Mouse (Mus musculus): ENCODE results near the gene Olfr1311. TPM values are rescaled to one million over a fixed set of nuclear protein-coding genes. Genes with fewer than 3 reads are reported as not detected.
"Not testable (repeated sequence)": the region's sequence is repeated elsewhere in the genome, so short reads cannot be mapped to it uniquely, and the experiment has no call there.

Olfr1311 gene
- total RNA-seq (2021), result not detected

DNA sequence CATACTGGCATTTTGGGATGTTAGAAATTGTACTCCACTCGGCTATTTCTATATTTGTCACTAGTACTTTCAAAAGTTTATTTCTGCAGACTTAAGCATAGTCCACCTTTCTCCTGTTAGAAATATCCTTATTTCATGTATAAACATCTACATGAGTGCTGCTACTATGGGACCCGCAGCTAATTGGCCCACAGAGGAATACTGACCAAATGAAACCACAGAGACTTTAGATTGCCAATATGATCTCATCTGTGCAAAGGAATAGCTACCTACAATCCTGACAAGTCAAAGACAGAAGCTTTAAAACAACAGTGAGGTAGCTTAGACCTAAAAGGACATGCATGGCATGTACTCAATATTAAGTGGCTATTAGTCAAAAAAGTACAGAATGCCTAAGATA, at the start of gene Olfr1311:
Olfr1311 (minus strand) TSS at position 101 of the 400 bp plus-strand sequence.
- DNase-seq, result no peak
- intact Hi-C loops (cut with DNase I), result no loop called here

DNA sequence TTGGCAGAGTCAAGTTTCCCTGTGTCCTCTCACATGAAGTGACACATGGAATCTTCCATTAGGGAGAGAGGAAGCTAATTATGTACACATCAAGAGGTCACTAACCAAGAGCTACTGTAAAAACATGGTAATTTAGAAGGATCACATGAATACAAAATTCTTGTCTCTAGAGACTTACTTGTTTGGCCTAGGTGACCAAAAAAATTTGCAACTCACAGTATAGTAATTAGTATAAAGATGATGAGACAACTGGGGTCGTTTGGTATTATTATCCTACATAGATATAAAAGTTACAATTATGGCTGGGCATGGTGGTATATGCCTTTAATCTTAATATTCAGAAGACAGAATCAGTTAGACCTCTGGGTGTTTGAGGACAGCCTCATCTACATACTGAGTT, 25.9 kb upstream of the Olfr1311 start, which contains the start of gene Olfr1312:
Olfr1312 (minus strand) TSS at position 101 of the 400 bp plus-strand sequence.
- intact Hi-C loops (cut with DNase I), result no loop called here
- no peak for DNase-seq

DNA sequence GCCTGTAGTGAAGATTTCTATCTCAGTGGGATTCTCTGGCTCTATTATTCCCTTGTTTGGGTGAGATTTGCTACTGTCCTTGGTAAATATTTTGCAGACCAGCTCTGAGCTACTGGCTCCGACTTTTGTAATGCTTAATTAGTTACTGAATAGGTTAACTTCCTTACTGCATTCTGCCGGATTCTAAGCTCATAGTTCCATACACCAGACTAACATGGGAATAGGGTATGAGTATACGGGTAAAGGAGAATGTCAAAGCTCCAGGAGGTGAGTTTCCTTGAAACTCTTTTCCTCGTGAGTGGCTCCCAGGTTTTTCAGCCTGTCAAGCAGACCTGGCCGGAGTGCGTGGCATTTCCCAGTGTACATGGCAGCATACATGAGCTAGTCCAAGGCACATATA, 2.8 kb upstream of the Olfr1311 start:
- intact Hi-C loops (cut with DNase I); DNase-seq: not testable (repeated sequence)

DNA sequence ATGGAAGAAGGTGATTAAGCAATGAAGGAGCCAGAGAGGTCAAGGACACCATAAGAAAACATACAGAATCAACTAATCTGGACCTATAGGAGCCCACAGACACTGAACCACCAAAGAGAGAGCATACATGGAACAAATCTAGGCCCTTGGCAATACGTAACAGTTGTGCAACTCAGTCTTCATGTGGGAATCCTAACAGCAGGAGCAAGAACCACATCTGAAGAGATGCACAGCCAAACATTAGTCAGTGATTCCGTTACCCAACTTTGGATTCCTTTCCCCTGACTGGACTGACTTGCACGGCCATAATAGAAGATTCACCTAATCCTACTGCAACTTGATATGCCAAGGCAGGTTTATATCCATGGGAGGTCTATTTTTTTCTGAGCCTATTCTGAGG, 9.3 kb downstream of the Olfr1311 start:
- intact Hi-C loops (cut with DNase I), result no loop called here
- no peak for DNase-seq

DNA sequence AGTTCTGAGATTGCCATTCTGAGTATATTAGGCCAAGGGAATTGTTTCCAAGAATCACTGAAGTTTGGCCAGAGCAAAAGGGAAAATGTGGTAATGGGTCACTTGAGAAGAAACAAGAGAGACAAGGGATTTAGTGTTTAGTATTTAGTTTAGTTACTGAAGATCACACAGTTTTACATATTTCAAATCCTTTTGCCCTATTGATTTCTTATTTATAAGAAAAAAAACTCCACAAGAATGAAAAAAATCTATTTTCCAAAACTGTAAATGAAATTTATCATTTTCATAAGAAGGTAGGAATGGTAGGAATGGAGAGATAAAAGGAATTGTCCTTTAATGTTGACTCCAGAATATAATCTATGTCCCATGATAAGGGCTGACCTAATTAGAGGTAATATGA, 11.6 kb downstream of the Olfr1311 start, which contains the start of gene Olfr1310:
Olfr1310 (minus strand) TSS at position 101 of the 400 bp plus-strand sequence.
- DNase-seq, result no peak
- intact Hi-C loops (cut with DNase I), result no loop called here

DNA sequence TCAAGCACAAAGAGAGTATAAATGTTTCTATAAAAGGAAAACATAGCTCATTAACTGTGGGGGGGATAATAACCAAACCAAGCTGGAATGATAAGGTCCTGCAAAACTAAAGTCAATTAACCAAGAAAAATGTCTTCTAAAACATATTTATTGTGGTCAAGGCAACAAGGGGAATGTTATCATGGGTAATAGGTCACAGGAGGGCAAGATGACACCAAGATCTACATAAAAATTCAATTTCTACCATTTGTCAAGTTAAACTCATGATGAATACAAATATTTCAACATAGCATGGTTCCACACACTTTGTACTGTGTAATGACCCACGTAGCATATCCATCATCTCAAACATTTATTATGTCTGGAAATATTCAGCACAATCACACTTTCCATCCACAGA, 34.0 kb downstream of the Olfr1311 start, which contains the start of gene Olfr1309:
Olfr1309 (minus strand) TSS at position 101 of the 400 bp plus-strand sequence.
- DNase-seq, result no peak
- intact Hi-C loops (cut with DNase I), result no loop called here

Other genes with a start within 250 kb of the Olfr1311 start
- not detected for gene Olfr1302, start 247.0 kb downstream of the Olfr1311 start, total RNA-seq (2021)
- not detected for gene Olfr1303, start 204.1 kb downstream of the Olfr1311 start, total RNA-seq (2021)
- gene Olfr1305, start 147.3 kb downstream of the Olfr1311 start, total RNA-seq (2021), result not detected
- gene Olfr1306, start 108.1 kb downstream of the Olfr1311 start, total RNA-seq (2021), result not detected
- under 1 TPM; 0.03 TPM for gene Olfr1307, start 75.0 kb downstream of the Olfr1311 start, total RNA-seq (2021)
- gene Olfr1308, start 59.5 kb downstream of the Olfr1311 start, total RNA-seq (2021), result not detected
- not detected for gene Olfr1309, start 34.1 kb downstream of the Olfr1311 start, total RNA-seq (2021)
- not detected for gene Olfr1310, start 11.7 kb downstream of the Olfr1311 start, total RNA-seq (2021)
- not detected for gene Olfr1312, start 25.8 kb upstream of the Olfr1311 start, total RNA-seq (2021)
- gene Olfr1313, start 53.4 kb upstream of the Olfr1311 start, total RNA-seq (2021), result not detected
- not detected for gene Olfr1314, start 72.4 kb upstream of the Olfr1311 start, total RNA-seq (2021)
- not detected for gene Olfr1315-ps1, start 91.0 kb upstream of the Olfr1311 start, total RNA-seq (2021)
- not detected for gene Olfr1316, start 110.6 kb upstream of the Olfr1311 start, total RNA-seq (2021)
- gene Olfr1317, start 115.9 kb upstream of the Olfr1311 start, total RNA-seq (2021), result not detected
- gene Olfr1318, start 129.8 kb upstream of the Olfr1311 start, total RNA-seq (2021), result not detected
- gene Lpcat4, start 215.1 kb upstream of the Olfr1311 start, total RNA-seq (2021), result 1 to 10 TPM; 2.3 to 2.5 TPM
- gene Nutm1, start 234.9 kb upstream of the Olfr1311 start, total RNA-seq (2021), result not detected
- gene Nop10, start 237.5 kb upstream of the Olfr1311 start, total RNA-seq (2021), result 10 to 100 TPM; 61.8 to 62.8 TPM
- 10 to 100 TPM; 36.0 to 39.9 TPM for gene Slc12a6, start 241.4 kb upstream of the Olfr1311 start, total RNA-seq (2021)
- 1 to 10 TPM in 1 of 2 experiments, under 1 TPM in 1; 0.89 to 1.6 TPM for gene Gm21985, start 241.9 kb upstream of the Olfr1311 start, total RNA-seq (2021)